Mouse (Mus musculus): Measurements from ENCODE around the gene Resp18. TPM values are rescaled to one million over a fixed set of nuclear protein-coding genes. Genes with fewer than 3 reads are reported as not detected.
"Not testable (repeated sequence)": the region's sequence is repeated elsewhere in the genome, so short reads cannot be mapped to it uniquely, and the experiment has no call there.

Gene Resp18
- polyA plus RNA-seq, 1 experiment from 2014 or later, result 37.5 TPM

GRCm38 (mm10) chr1:75247071-75247930 lies 30.9 kb downstream of the Resp18 start:
- H3K4me1 ChIP-seq, result peaks cover 8% of the 10 kb centered on the region
- no peak overlapping the region for H3K27ac ChIP-seq (replicated peaks)
- no peaks in the 10 kb centered on the region for H3K9me3 ChIP-seq
- no peak for ATAC-seq (ENCODE audit: low FRiP score, low read depth)
- no peak overlapping the region for H3K4me3 ChIP-seq
- no peaks in the 10 kb centered on the region for H3K27me3 ChIP-seq
- 83% methylated on average over 16 of the region's 16 CpGs for WGBS
- H3K36me3 ChIP-seq, result peaks cover 10% of the 10 kb centered on the region
- no peak overlapping the region for H3K9ac ChIP-seq (replicated peaks)
- H3K4me2 ChIP-seq (replicated peaks), result no peak overlapping the region

DNA sequence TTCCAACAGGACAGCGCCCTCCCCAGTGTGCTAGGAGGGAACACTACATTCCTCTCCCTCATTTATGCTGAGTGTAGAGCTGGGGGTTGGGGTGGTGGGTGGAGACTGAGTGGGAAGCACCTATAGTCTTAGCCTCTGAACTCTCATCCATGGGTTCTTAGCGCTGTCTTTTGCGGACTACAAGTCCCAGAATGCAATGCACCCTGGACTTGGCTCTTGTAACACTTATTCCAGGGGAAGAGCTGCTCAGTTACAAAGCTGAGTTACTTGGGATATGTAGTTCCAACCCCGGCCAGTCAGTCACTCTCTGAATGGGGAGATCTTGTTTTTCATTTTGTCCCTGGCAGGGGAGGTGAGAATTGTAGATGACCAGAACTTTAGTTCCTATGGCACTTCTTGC lies 33.4 kb downstream of the Resp18 start:
- Histone ChIP-seq H3K4me2 (replicated peaks) (no peak overlapping the region), H3K4me3 (no peak overlapping the region), H3K27ac (replicated peaks) (no peak overlapping the region), H3K4me1 (no peaks in the 10 kb centered on the region), H3K9ac (replicated peaks) (no peak overlapping the region; the same call in 1 of the 2 replicates), H3K36me3 (peaks cover 17% of the 10 kb centered on the region), H3K9me3 (no peaks in the 10 kb centered on the region), H3K27me3 (no peaks in the 10 kb centered on the region)
- peak; percentile 69 for ATAC-seq (ENCODE audit: low FRiP score, low read depth)
- WGBS, result 12% methylated on average over 4 of the region's 4 CpGs

GRCm38 (mm10) chr1:75244175-75244826 lies 33.9 kb downstream of the Resp18 start:
- H3K4me2 ChIP-seq (replicated peaks), result no peak overlapping the region
- peak; percentile 31; the same call in 1 of the 2 replicates for ATAC-seq (ENCODE audit: low FRiP score, low read depth)
- WGBS, result 81% methylated on average over 12 of the region's 12 CpGs
- H3K4me1 ChIP-seq, result no peaks in the 10 kb centered on the region
- no peak overlapping the region for H3K4me3 ChIP-seq
- no peak overlapping the region; the same call in 1 of the 2 replicates for H3K9ac ChIP-seq (replicated peaks)
- no peaks in the 10 kb centered on the region for H3K9me3 ChIP-seq
- H3K36me3 ChIP-seq, result peaks cover 21% of the 10 kb centered on the region
- H3K27me3 ChIP-seq, result no peaks in the 10 kb centered on the region
- H3K27ac ChIP-seq (replicated peaks), result no peak overlapping the region

DNA sequence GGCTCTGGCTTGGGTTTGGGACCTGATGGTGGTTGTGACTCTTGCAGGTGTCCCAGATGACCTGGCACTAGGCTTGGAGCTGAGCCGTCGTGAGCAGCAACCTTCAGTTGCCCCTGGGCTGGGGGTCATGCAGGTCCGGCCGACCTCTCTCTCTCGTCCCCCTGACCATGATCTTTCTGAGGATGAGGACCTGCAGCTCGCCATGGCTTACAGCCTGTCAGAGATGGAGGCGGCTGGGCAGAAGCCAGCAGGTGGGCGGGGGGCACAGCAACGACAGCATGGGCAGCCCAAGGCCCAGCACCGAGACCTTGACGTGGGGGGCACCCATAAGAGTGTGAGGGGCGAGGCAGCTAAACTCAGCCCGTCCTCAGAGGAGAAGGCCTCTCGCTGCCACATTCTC lies 34.8 kb downstream of the Resp18 start:
- Histone ChIP-seq H3K9ac (replicated peaks) (no peak overlapping the region), H3K27ac (replicated peaks) (no peak overlapping the region), H3K27me3 (no peaks in the 10 kb centered on the region), H3K36me3 (peaks cover 21% of the 10 kb centered on the region), H3K9me3 (no peaks in the 10 kb centered on the region), H3K4me2 (replicated peaks) (no peak overlapping the region), H3K4me1 (no peaks in the 10 kb centered on the region), H3K4me3 (no peak overlapping the region)
- 92% methylated on average over 14 of the region's 14 CpGs for WGBS
- ATAC-seq (ENCODE audit: low FRiP score, low read depth), result no peak

- WGBS, result 88% methylated on average over 10 of the region's 10 CpGs
- H3K27ac ChIP-seq (replicated peaks), result no peak overlapping the region
- H3K4me3 ChIP-seq, result no peak overlapping the region
- H3K36me3 ChIP-seq, result peaks cover 21% of the 10 kb centered on the region
- no peak overlapping the region for H3K4me2 ChIP-seq (replicated peaks)
- no peaks in the 10 kb centered on the region for H3K9me3 ChIP-seq
- ATAC-seq (ENCODE audit: low FRiP score, low read depth), result no peak
- no peak overlapping the region for H3K9ac ChIP-seq (replicated peaks)
- 0 out of 2 replicates have a peak, but pooled peaks cover 8% of the 10 kb centered on the region for H3K27me3 ChIP-seq
- peaks cover 19% of the 10 kb centered on the region; the same call in 1 of the 2 replicates for H3K4me1 ChIP-seq
These were observed 38.6 kb downstream of the Resp18 start for GRCm38 (mm10) chr1:75239591-75239990.

- WGBS, result 1% methylated on average over 63 of the region's 64 CpGs
- H3K9ac ChIP-seq (replicated peaks), result peak within 1 kb of the TSS; percentile 59
- H3K4me2 ChIP-seq (replicated peaks), result peak within 1 kb of the TSS; percentile 68
- H3K4me1 ChIP-seq, result peaks cover 19% of the 10 kb centered on the region; the same call in 1 of the 2 replicates
- peak within 1 kb of the TSS; percentile 49 for H3K4me3 ChIP-seq
- H3K9me3 ChIP-seq, result no peaks in the 10 kb centered on the region
- peak; percentile 90 for ATAC-seq (ENCODE audit: low FRiP score, low read depth)
- peaks cover 13% of the 10 kb centered on the region; the same call in 1 of the 2 replicates for H3K27me3 ChIP-seq
- H3K27ac ChIP-seq (replicated peaks), result peak within 1 kb of the TSS; percentile 70
- H3K36me3 ChIP-seq, result peaks cover 9% of the 10 kb centered on the region; the same call in 1 of the 2 replicates
These were observed 41.8 kb downstream of the Resp18 start, which contains the start of gene Dnajb2 for GRCm38 (mm10) chr1:75236117-75237050. TSS of gene Dnajb2 (plus strand) at chr1:75236406.

DNA sequence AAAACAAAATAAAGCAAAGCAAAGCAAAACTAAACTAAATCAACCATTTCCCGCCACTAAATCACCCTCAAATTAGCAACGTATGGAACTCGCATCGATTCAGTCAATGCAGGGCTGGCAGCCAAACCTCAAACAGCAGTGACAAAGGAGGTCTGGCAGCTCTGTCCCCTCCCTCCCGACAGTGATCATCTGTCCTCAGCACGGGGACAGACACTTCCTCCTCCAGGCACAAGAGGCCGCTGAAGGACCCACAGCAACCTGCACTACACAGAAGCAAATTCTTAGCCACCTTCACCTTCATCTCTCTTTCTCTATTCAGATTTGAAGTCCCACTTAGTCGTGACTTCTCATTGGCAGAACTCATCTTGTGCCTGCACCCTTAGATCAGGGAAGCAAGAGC lies 43.6 kb downstream of the Resp18 start:
- H3K9ac ChIP-seq (replicated peaks), result no peak overlapping the region
- 0 out of 2 replicates have a peak, but pooled peaks cover 2% of the 10 kb centered on the region for H3K36me3 ChIP-seq
- no peak overlapping the region for H3K4me2 ChIP-seq (replicated peaks)
- H3K4me1 ChIP-seq, result peaks cover 19% of the 10 kb centered on the region; the same call in 1 of the 2 replicates
- 2% methylated on average over 8 of the region's 8 CpGs for WGBS
- no peak overlapping the region for H3K4me3 ChIP-seq
- H3K9me3 ChIP-seq, result no peaks in the 10 kb centered on the region
- ATAC-seq (ENCODE audit: low FRiP score, low read depth), result 0 out of 2 replicates have a peak, but pooled peaks have one; percentile 39
- no peak overlapping the region for H3K27ac ChIP-seq (replicated peaks)
- peaks cover 14% of the 10 kb centered on the region; the same call in 1 of the 2 replicates for H3K27me3 ChIP-seq

DNA sequence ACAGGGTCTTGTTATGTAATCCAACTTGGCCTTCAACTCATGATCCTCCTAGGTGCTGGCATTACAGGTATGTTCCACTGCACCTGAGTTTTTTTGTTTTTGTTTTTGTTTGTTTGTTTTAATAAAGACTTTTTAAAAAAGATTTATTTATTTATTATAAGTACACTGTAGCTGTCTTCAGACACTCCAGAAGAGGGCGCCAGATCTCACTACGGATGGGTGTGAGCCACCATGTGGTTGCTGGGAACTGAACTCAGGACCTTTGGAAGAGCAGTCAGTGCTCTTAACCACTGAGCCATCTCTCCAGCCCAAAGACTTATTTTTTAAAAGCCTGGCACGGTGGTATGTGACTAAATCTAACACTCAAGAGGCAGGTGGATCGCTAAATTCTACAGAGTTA lies 45.7 kb downstream of the Resp18 start:
- H3K27me3 ChIP-seq, result peaks cover 18% of the 10 kb centered on the region; the same call in 1 of the 2 replicates
- not testable (repeated sequence) for H3K36me3 ChIP-seq; H3K4me3 ChIP-seq; H3K9ac ChIP-seq (replicated peaks); H3K9me3 ChIP-seq; ATAC-seq (ENCODE audit: low FRiP score, low read depth); H3K27ac ChIP-seq (replicated peaks); H3K4me2 ChIP-seq (replicated peaks)
- H3K4me1 ChIP-seq, result peaks cover 18% of the 10 kb centered on the region; the same call in 1 of the 2 replicates
- WGBS, result 66% methylated on average over 4 of the region's 4 CpGs

DNA sequence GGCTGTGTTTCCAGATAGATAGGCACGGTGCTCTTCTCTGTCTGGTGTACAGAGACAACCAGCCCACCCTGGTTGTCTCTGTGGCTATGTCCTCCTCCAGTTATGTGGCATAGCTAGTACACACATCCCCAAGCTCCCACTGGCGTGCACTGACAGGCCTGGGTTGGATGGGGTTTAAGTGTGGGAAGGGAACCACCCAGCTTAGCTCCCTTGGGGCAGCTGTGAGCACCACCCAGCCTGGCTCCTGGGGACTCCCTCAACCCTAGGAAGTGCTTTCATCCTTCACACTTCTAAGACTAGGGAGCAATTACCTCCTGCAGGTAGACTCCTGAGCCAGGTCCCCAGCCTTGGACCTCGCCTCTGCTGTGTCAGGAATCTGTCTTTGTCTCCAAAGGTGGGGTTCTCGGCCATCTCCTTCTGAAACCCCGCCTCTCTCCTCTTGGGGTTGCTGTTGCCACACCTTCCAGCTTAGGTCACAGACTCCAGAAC lies 46.5 kb downstream of the Resp18 start, which contains the start of gene A630095N17Rik:
Gene A630095N17Rik (minus strand): TSS at position 439 of the 489 bp plus-strand sequence.
- no peak for ATAC-seq (ENCODE audit: low FRiP score, low read depth)
- Histone ChIP-seq H3K4me2 (replicated peaks) (no peak within 1 kb of the TSS), H3K4me3 (no peak within 1 kb of the TSS), H3K27me3 (peaks cover 25% of the 10 kb centered on the region), H3K9ac (replicated peaks) (no peak within 1 kb of the TSS), H3K9me3 (no peaks in the 10 kb centered on the region), H3K36me3 (no peaks in the 10 kb centered on the region), H3K27ac (replicated peaks) (no peak within 1 kb of the TSS), H3K4me1 (peaks cover 10% of the 10 kb centered on the region; the same call in 1 of the 2 replicates)
- WGBS, result 85% methylated on average over 5 of the region's 5 CpGs

DNA sequence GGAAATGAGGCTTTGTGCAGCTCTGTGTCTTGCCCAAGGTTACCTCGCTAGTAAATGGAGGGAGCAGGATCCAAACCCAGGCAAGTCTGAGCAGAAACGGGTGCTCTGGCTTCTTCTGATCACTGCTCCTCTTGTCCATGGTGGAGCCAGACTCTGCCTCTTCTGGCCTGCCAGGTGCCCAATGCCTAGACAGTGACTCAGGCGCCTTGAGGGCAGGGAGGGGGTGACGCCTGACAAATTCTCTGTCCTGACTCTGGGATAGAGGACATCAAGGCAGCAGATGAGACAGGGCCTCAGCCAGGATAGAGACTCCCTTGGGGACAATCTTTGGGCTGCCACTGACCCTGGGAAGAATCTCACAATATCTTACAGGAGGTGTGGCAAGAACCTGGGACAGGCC lies 47.0 kb downstream of the Resp18 start:
- no peaks in the 10 kb centered on the region for H3K36me3 ChIP-seq

More for the DNA sequence above, 47.0 kb downstream of the Resp18 start:
- Histone ChIP-seq H3K4me2 (replicated peaks) (no peak overlapping the region), H3K27ac (replicated peaks) (no peak overlapping the region), H3K27me3 (peaks cover 30% of the 10 kb centered on the region), H3K9ac (replicated peaks) (no peak overlapping the region), H3K4me3 (no peak overlapping the region), H3K4me1 (peaks cover 10% of the 10 kb centered on the region; the same call in 1 of the 2 replicates), H3K9me3 (no peaks in the 10 kb centered on the region)
- no peak for ATAC-seq (ENCODE audit: low FRiP score, low read depth)
- WGBS, result 80% methylated on average over 4 of the region's 4 CpGs
